Mouse (Mus musculus) kidney, postnatal 4 days (tissue): ENCODE measurements at regions not wholly inside any gene's neighbourhood (a gene's known extent, or its start where the extent isn't known, plus 50 kb on each side); places are given as distances from the start of the nearest gene placed in this dataset.

Source experiments
- DNase-seq, 2 experiments: peaks; one replicate each; pipeline ENCODE4 v3.0.0; 2021; ENCODE audit warnings: mixed read lengths in 2 of 2

DNA sequence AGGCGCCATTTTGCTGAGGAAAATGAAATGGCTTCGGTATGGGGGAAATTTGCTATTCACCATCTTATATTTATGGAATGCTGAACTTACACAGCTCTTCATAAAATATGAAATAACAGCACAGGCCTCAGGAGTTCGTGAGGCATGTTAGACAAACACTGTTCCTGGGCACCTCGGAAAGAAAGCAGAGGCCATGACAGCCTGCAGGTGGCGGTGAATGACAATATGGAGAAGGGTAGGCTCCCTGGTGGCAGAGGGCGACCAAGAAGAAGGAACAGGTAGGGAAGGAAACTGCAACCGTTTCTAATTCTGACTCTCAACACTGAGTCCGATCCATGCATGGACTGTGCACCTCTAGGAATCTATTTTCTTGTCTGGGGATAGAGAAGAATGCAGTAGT lies 553.6 kb upstream of the Tmpo start:
- peak in 1 of 2 experiments; percentile 8 for DNase-seq

DNA sequence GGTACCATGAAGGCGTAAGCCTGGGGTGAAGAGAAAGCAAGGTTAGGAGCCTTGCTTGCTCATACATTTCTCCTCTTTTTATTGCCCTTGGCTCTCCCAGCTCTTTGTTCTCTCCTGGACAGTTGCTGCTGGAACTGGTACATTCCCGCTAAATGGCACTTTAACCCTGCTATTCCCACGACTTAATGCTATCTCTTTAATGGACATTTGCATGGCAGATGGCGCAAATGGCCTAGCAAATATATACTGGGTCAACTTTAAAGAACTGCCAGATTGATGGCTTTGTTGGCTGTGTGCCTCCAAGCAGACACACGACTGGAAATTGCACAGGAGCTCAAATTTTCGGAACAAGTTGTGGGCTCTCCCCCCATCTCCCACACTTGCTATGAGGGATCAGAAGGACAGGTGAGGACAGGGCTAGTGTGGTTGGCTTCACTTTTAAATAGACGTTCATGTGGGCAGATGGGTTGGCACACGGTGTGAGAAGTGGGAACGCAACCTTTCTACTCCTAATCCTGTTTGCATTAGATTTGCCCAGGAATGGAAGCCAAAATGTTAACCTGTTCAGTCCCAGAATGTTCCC lies 551.0 kb upstream of the Tmpo start:
- no peak for DNase-seq

DNA sequence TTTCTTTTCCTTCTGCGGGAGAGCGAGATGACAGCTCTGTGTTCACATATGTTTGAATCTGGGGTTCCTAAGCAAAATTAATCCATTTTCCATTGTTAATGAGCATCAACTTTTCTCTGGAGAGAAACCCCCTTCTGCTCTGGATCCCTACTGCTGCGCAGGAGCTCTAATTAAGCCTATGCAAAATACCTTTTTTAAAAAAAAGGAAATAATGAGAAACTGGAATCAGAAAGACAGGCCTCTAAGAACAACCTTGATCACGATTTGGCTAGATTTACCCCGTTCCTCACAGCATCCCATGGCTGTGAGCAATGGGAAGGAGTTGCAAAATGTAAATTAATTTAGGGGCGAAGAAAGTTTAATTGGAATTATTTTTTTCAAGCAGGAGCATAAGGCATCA lies 548.9 kb upstream of the Tmpo start:
- no peak for DNase-seq

DNA sequence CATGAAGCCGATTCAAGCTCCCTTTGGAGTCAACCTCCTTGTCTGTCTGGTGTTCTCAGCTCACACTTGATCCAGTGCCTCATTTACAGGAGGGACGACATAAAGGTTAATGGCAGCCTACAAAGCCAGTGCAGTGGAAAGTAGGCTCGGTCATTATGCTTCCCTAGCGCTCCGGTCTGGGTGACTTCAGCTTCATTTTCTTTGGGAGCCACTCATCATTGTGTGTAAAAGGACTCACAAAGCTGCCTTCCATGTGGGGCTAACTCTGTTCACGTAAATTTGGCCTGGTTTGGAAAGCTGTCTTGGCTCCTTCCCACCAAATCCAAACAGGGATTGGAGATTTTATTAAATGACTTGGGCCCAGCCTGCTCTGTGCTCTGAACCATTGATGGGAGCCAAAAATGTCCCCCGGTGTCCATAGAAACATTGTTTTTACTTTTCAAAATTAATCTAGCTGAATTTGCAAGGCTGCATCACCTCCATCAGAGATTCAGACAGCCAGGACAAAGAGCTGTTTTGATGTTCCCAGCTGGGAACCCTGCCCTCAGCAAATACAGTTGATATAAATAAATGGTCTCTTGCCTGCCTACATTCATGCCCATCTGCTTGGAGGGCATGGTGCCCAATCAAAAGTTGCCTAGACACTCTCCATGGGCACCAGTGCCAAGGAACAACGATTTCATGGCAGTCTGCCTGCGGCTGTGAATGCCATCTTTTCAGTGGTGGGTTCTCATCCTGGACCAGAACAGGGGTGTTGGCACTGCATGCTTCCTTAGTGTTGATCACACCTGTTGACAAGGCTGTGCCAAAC lies 538.7 kb upstream of the Tmpo start:
- DNase-seq: no peak

DNA sequence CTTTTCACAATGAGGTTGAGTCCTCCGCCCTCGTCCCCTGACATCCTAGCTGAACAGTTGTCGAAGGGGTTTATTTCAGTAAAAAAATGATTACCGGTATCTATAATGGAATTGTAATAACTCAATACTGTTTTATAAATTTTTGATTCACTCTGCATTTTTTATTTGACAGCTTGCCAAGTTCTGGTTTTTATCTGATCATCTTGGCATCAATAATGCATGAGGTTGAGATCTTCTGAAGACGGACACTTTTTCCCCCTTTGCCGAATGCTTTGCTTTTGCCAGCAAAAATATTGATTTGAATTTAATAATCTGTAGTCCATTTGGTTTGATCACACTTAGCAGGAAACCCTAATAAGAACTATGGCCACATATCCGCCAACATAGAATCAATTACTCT lies 535.5 kb upstream of the Tmpo start:
- DNase-seq: no peak

DNA sequence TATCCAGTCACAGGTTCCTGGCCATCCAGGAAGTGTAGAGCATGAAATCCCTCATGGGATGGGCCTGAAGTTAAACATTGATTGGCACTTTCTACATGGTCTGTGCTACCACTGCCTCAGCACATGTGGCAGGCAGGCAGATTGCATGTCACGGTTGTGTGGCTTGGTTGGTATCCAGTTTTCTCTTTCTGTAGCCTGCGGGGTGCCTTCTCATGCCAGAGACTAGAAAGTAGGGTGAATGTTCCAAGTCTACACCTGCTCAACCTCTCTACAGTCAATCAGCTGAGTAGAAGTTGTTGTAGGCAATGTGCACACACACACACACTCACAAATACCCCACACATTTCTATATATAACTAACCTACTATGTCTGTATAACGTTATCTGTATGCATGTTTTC lies 533.5 kb upstream of the Tmpo start:
- peak; percentile 5 to 20 for DNase-seq

DNA sequence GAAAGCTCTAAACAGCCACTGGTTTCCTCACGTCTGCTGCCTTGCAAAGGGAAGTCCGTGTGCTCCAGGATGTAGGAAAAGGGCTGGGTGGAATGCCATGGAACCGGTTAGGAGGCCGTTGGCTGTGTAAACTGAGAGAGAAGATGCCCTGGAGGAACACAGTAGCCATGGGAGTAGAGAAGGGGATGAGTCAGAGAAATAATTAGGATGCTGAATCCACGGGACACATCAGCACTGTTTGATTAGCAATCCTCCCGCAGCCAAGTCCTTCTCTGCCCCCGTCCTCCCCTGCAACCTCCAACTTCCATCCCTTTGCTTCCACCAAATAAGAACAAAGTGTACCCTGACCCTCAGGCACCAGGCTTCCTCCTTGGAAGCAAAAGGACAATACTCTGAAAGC lies 532.4 kb upstream of the Tmpo start:
- DNase-seq: no peak

DNA sequence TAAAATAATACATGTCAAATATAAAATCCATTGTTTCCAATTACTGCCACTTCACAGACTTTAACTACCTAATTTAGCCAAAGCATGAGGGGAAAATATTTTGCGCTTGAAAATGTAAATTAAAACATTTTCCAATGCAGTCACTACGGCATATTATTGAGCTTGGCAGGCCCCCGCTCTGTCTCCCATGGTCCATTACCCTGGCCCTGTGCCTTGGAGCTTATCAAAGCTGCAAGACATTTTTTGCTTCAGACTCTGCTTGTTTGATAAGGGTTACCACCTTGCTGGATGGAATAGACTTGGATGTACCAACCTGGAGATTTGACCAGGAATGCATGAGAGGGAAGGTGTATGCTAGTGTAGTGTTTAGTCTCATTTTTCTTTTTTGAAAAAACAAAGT lies 525.7 kb upstream of the Tmpo start:
- no peak for DNase-seq

DNA sequence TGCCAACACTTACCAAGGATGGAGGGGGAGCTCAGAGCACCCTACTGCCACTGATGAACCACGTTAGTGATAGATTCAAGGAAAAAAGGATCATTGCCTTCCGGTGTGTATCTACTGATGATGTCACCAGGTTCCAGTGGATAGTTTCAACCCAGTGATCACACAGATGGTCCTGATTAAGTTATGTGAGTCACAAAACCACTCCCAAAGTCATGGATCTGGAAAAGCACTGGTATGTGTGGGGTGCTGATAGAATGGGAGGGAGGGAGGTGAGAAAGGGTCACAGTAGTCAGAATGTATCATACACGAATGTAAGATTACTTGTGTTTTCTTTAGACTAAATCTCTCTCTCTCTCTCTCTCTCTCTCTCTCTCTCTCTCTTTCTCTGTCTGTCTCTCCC lies 523.6 kb upstream of the Tmpo start:
- DNase-seq: no peak

DNA sequence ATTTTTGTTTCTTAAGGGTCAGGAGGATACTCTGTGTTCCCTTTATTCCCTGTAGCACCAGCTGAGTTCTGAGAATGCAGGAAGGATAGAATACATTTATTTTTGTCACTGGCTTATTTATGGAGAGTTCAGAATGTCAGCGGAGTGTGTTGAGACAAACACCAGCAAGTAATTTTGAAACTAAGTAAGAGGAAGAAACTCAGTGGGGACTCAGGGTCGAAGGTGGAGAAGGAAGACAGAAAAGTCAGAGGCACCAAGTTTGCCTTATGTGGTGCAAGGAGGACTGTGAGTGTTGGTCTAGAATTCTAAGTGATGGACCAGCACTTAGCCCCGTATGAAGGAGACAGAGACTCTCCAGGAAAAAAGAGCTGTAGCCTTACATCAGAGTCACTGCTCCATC lies 520.7 kb upstream of the Tmpo start:
- DNase-seq: no peak

DNA sequence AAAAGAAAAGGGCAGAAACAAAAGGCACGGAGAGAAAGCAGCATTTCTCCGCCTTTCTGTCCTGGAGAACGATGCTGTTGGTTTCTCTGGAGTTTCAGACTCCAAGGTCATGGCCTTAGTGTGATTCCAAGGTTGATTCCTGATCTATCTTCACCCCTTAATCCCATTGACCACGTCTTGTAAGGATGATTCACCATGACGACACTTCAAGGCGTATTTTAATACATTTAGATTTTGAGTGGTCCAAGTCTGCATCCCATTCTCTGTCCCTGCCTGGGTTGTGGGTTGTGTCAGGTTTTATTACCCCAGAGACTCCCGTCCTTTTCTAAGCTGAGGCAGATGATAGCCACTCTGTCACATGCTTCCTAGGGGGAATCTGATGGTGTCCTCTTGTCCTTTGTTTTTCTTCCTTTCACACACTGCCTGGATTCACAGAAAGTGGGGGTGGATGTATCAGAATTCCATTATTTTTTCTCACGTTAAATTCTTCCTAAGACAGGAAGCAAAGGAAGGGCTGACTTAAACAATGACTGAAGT lies 505.0 kb upstream of the Tmpo start:
- DNase-seq: no peak

DNA sequence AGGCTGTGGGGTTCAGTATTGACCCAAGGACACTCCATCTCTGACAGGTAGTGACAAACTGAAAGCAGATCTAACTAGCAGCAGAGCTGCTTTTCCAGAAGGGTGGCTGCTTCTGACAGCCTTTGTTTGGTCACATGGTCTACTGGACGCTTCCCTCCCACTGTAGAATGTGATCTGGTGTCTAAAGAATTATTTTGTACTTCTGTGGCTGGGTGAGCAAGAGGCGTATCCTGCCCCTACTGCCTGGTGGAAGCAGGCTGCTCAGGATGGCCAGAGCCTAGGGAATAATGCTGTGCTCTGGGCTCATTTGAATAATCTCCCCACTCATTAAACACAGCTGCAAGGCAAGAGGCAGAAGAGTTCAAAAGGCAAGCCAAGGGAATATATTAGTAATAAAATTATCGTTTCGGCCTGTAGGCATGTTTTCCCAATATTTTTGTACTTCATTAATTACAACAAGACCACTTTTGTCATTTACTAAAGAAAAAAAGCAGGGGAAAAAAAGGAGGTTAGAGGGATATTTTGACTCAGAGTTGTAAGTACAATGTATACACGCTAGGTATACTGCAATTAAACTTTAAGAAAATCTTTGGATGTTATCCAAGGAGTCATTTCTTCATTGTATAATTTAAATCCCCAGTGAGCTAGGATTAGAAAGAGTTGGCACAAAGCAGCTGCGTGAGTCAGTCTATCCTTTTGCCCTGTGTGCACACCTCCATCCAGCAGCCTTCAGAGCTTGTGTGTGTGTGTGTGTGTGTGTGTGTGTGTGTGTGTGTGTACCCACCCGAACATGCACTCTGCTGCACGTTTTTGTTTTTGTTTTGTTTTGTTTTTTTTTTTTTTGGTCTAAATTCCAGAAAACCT lies 504.3 kb upstream of the Tmpo start:
- DNase-seq: peak; percentile 5 to 24

DNA sequence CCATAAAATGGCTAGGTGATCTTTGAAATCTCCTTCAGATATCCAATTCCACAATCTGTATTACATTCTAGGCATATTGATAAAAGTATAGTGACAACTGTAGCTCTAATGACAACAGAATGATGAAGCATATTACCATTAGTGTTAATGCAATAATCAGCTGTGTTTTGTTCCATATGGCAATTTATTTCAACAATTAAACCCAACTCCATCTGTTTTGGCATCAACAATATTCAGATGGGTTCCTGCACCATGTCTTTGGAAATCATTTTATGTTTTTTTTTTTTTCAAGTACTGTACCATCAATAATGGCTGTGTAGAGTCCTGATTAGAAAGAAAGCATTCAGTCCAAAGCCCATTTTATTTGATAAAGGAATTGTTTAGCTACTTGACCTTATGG lies 498.5 kb upstream of the Tmpo start:
- no peak for DNase-seq

DNA sequence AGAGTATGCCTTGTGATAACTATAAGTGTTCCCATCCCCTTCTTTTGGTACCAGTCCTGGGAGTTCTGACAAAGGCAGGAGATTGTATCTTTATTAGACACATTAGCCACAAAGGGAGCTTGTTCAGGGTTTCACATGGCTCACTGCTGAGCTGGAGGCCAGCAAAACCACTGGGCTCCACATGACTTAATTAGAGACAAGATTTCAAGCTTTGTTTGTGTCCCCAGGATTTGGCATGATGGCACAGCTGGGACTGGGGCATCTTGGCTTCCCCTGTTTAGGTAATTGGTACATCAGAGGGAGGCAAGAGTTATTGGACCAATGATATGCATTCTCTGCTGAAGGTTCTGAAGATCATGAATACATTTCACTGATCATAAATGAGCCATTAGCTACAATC lies 456.8 kb upstream of the Tmpo start:
- DNase-seq: no peak

DNA sequence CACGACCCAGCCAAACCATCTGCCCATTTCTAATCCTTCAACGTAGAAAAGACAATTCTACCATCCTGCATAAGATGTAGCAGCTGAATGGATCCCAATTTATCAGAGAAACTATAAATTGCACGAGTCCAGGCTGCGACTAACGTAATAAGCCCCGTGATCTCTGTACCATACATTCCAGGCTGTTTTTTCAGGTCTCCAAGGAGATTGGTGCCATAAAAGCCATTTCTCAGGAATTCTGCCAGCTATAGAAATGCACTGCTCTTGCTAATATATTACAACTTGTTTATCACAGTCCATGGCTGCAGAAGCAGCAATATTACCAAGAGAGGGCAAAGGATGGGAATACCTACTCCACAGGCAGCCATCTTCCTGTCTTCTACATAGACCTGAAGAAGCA lies 447.6 kb upstream of the Tmpo start:
- DNase-seq: no peak

DNA sequence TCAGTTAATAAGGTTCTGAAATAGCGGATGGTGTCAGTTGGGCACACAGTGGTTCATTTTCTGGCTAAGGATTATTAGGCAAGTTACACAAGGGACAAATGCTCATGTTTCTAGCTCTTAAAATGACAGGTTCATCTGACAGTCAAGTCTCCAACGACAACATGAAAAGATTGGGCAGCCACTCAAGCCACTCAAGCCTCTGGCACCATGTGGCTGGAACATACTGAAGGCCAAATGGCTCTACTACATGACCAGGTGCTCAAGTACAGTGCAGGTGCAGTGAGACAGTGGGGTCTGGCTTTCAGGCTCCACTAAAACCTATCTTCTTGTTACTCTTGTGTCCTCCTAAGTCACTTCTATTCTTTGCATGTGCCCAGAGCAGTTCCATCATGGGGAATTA lies 441.2 kb upstream of the Tmpo start:
- DNase-seq: no peak

DNA sequence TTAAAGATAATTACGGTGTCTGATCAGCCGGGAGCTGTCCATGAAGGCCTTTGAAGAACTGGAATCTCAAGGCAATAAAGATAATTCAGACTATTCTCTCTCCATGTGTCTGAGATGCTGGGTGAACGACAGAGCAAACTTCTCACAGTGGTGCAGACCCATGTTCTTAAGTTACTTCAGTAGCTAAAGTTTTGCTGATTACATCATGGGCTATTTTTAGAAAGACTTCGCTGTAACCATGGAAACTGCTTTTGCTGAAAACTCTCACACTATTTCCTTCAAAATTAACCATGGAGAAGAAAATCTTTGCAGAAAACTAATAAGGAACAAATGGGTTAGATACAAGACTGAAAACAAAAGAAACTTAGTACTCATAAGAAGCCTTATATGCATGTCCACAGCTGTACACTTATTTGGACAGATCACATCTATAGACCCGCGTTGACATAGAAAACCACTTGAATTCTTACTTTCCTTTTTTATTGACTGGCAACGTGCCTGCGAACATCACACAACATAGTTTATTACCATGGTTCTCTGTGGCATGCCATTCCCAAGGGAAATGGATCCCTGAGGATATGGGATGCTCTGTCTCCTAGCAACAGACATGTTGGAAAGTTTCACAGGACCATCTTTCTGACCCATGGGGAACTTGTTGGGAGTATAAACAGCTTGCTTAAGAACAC lies 432.8 kb upstream of the Tmpo start:
- DNase-seq: no peak

DNA sequence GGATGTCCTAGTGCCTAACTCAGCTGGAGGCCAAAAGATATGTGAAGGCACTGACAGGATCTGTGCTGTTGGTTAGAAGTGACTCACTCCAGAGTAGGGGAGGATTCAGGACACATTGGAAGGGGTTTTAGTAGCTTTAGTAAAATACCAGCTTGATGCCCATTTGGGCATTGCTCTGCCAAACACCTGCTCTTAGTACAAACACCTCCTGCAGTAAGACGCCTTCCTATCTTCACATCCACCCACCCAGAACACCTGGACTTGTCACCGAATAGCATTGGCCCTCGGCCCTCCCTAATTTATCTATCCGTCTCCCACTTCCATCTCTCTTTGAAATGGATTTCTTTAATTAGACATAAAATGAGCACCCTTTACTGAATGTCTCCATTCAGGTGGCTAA lies 430.9 kb upstream of the Tmpo start:
- no peak for DNase-seq

DNA sequence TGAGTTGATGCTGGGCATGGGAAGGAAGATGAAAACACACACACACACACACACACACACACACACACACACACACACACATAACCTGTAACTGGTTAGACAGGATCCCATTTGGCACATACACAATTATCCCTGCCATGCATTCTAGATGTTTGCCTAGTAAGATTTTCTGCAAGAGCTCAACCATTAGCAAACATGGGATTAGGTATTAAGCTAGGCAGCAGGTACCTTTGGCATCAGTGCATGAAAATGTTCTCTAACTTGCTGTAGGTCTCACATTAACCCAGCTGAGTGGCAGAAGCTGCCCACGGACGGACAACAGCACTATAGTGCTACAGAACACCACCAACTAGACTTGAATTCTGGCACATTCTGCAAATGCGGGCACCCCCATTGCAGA lies 413.8 kb upstream of the Tmpo start:
- DNase-seq: peak; percentile 21 to 38

DNA sequence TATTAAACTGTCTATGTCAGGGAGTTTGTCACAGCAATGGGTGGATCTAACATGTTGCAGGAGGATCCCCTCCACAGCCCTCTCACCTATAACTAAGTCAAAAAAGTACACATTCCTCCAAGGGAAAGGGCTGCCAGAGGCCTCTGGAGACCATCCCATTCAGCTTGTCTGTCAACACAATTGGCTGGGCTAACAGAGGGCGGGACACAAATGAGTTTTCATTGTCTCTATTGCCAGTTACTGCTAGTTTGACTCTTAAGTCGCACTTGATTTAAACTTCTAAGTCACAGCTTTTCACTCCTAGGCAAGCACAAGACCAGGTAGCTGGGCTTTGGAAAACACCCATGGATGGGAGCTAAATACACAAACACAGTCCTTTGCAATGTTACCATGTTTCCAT lies 412.3 kb upstream of the Tmpo start:
- DNase-seq: no peak

DNA sequence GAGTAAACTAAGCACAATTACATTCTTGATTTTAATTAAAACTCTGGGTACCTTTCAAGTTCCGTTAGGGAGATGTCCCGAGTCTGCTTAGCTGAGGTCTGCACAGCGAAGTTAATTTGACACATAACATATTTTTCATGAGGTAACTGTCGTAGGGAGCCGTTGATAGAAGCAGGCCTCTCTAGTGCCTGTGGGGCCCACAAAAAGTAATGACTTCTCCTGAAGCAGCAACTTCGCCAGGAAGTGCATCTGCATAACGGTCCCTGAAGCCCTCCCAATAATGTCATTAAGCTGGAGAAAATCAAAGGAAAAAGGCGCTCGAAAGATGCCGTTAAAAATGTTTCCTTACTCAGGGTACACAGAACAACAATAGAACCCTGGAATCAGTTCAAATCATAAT lies 410.7 kb upstream of the Tmpo start:
- DNase-seq: no peak

DNA sequence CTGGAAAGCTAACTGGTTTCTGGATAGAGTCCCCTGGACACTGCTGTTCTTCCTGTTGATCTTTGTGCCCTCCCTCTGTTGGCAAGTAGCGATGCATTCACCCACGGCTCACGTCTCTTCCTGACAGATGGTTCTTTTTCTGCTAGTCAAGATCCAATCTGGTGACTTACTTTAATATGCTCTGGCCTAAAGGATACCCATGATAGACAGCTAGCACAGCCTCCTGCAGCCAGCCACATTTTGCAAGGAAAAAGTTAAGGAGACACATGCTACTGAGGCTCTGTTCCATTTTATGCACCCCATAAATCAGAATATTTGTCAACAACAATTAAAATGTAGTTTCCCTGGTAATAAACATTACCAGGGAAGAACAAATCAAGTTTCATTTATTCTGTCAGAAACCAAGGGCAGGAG lies 410.3 kb upstream of the Tmpo start:
- DNase-seq: peak in 1 of 2 experiments; percentile 6

DNA sequence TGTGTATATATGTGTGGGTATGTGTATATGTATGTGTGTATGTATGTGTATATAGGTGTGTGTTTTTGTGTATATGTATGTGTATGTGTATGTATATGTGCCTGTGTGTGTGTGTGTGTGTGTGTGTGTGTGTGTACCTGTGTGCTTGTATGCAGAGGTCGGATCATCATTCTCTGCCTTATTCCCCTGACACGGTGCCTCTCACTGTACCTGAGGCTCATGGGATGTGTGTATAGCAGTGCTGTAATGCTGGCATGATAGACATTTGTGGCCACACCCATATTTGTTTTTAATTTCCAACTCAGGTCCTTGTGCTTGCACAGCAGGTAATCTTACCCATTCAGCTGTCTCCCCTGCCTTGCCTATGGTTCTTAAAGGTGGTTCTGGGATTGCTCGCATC lies 402.1 kb upstream of the Tmpo start:
- DNase-seq: no peak
